Mouse (Mus musculus): ENCODE data around the gene Uggt1. TPM values are rescaled to one million over a fixed set of nuclear protein-coding genes. Genes with fewer than 3 reads are reported as not detected.

The Uggt1 gene
- total RNA-seq (2021) = 10 to 100 TPM; 40.8 to 47.3 TPM
- long read RNA-seq, experiment 1, full-length matches to known transcripts = 5 of 15 reads
- long read RNA-seq, experiment 1, partial matches to known transcripts = 2 of 15 reads
- long read RNA-seq, experiment 1, other reads (novel, unspliced or antisense) = 8 of 15 reads
- long read RNA-seq, experiment 2, full-length matches to known transcripts = 5 of 12 reads
- long read RNA-seq, experiment 2, partial matches to known transcripts = 7 of 12 reads
- long read RNA-seq, experiment 2, other reads (novel, unspliced or antisense) = 0 of 12 reads

GRCm38 (mm10) chr1:36244058-36244827, at the start of gene Uggt1:
TSS of gene Uggt1 (minus strand) at chr1:36244720.
- intact Hi-C loops (cut with DNase I) = no loop called here
- peak; percentile 93 for DNase-seq (ENCODE audit: low spot score in 2 of 2)

GRCm38 (mm10) chr1:36293470-36293869, 49.0 kb upstream of the Uggt1 start:
- intact Hi-C loops (cut with DNase I) = no loop called here
- DNase-seq (ENCODE audit: low spot score in 2 of 2) = no peak

- intact Hi-C loops (cut with DNase I) = no loop called here
- DNase-seq (ENCODE audit: low spot score in 2 of 2) = no peak
These were observed 37.3 kb upstream of the Uggt1 start for GRCm38 (mm10) chr1:36281849-36282248.

- intact Hi-C loops (cut with DNase I) = no loop called here
These were observed 36.4 kb upstream of the Uggt1 start for GRCm38 (mm10) chr1:36280938-36281337.

GRCm38 (mm10) chr1:36279202-36279601, 34.7 kb upstream of the Uggt1 start:
- DNase-seq (ENCODE audit: low spot score in 2 of 2) = peak; percentile 64 to 88
- intact Hi-C loops (cut with DNase I) = loop anchor here (5.0 kb wide), 1 partner anchor 132 kb away; no protein-coding TSS in a partner anchor

More at GRCm38 (mm10) chr1:36280938-36281337, 36.4 kb upstream of the Uggt1 start:
- no peak for DNase-seq (ENCODE audit: low spot score in 2 of 2)

- intact Hi-C loops (cut with DNase I) = loop anchor here (5.0 kb wide), 1 partner anchor 130 kb away; no protein-coding TSS in a partner anchor
- DNase-seq (ENCODE audit: low spot score in 2 of 2) = peak; percentile 74 to 78
These were observed 32.9 kb upstream of the Uggt1 start for GRCm38 (mm10) chr1:36277267-36278060.

- DNase-seq (ENCODE audit: low spot score in 2 of 2) = no peak
- intact Hi-C loops (cut with DNase I) = loop anchor here (5.0 kb wide), 1 partner anchor 129 kb away; no protein-coding TSS in a partner anchor
These were observed 31.3 kb upstream of the Uggt1 start for GRCm38 (mm10) chr1:36275635-36276389.

- DNase-seq (ENCODE audit: low spot score in 2 of 2) = no peak
- intact Hi-C loops (cut with DNase I) = no loop called here
These were observed 29.9 kb upstream of the Uggt1 start, which contains the start of gene Neurl3 for GRCm38 (mm10) chr1:36274455-36274854. TSS of gene Neurl3 (minus strand) at chr1:36274679.

- intact Hi-C loops (cut with DNase I) = no loop called here
- no peak for DNase-seq (ENCODE audit: low spot score in 2 of 2)
These were observed 28.8 kb upstream of the Uggt1 start for GRCm38 (mm10) chr1:36273288-36273687.

- intact Hi-C loops (cut with DNase I) = no loop called here
These were observed 28.0 kb upstream of the Uggt1 start for GRCm38 (mm10) chr1:36272546-36272945.

GRCm38 (mm10) chr1:36271516-36272230, 27.2 kb upstream of the Uggt1 start:
- no peak for DNase-seq (ENCODE audit: low spot score in 2 of 2)
- intact Hi-C loops (cut with DNase I) = no loop called here

More at GRCm38 (mm10) chr1:36272546-36272945, 28.0 kb upstream of the Uggt1 start:
- DNase-seq (ENCODE audit: low spot score in 2 of 2) = no peak

GRCm38 (mm10) chr1:36270666-36271065, 26.1 kb upstream of the Uggt1 start:
- intact Hi-C loops (cut with DNase I) = no loop called here
- no peak for DNase-seq (ENCODE audit: low spot score in 2 of 2)

GRCm38 (mm10) chr1:36269121-36269795, 24.7 kb upstream of the Uggt1 start:
- no peak for DNase-seq (ENCODE audit: low spot score in 2 of 2)
- intact Hi-C loops (cut with DNase I) = no loop called here

GRCm38 (mm10) chr1:36267595-36267994, 23.1 kb upstream of the Uggt1 start:
- intact Hi-C loops (cut with DNase I) = no loop called here
- DNase-seq (ENCODE audit: low spot score in 2 of 2) = no peak

- intact Hi-C loops (cut with DNase I) = no loop called here
- DNase-seq (ENCODE audit: low spot score in 2 of 2) = no peak
These were observed 21.8 kb upstream of the Uggt1 start for GRCm38 (mm10) chr1:36266293-36266692.

- peak in 1 of 2 experiments; percentile 58 for DNase-seq (ENCODE audit: low spot score in 2 of 2)
- intact Hi-C loops (cut with DNase I) = no loop called here
These were observed 19.4 kb upstream of the Uggt1 start for GRCm38 (mm10) chr1:36263833-36264488.

All from left cerebral cortex, postnatal 14 days (tissue).